Mouse (Mus musculus) A20 (cell line): ENCODE results near the gene Slc25a20.

ENCODE experiments used
- DNase-seq: peaks from one replicate; pipeline ENCODE4 v3.0.0-alpha.2; 2011; ENCODE audit warnings: low read depth, low spot score

Slc25a20 gene

DNA sequence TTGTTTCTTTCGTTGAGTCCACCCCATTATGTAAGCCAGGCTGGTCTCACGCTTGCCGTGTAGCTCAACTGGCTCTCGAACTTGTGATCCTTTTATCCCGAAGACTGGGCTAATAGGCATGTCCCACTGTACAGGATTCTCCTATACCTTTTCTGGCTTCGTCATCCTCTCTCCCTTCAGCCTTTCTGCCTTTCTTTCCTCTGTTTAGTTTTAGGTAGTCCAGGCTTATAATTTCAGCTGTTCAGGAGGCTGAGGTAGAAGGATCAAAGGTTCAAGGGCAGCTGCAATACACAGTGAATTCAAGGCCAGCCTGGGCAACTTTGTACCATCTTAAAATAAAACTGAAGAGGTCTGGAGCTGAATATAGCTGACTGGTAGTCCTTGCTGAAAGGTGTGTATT lies 25.3 kb downstream of the Slc25a20 start:
- no peak for DNase-seq

DNA sequence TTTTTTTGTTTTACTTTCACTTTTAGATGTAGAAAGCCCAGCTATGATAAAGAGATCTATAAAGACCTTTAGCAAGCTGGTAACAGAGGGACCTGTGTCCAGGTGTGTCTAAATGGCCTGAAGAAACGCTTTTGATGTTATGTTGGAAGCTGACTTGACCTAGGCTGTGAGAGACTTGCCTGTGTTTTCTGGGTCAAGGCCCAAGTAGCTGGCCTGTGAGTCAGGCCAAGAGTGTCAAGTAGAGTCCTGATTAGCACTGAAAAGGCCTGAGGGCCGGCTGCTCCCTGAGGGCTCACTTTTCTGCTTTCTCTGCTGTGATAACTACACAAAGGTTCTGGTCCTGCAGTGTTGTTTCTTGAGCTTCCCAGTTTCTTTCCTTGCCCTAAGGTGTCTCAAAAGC lies 25.8 kb downstream of the Slc25a20 start:
- no peak for DNase-seq

DNA sequence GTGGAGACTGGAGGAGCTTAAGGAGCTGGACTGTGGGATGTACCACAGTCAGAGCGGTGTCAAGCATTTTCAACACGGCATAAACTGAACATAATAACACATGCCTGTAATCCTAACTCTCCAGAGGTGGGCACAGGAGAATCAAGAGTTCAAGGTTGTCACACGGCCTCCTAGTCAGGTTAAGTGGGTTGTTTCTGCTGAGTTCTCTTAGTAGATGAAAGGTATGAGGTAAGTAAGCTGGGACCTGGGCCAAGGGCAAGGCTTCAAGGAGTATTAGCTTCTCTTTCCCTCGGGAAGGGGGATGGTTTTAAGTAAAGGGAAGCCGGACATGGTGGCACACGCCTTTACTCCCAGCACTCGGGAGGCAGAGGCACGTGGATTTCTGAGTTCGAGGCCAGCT lies 26.6 kb downstream of the Slc25a20 start:
- no peak for DNase-seq

DNA sequence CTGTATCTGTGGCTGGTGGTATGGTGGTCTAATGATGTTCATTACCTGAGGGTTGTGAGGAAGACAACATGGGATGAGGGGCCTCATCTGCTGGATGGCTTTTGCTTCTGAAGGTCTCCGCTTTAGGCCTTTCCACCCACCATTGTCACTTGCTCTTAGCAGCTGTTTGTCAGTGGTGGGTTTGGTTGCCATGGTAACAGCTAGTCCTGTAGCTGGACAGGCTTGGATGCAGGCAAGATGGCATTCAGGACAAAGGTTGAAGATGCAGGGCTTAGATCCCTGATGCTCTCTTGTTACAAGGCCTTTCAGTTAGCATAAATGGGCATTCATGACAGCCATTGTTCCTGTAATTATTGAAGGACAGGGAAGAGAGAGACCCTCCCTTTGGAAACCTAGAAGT lies 27.2 kb downstream of the Slc25a20 start, which contains the start of gene Prkar2a:
Prkar2a (plus strand) TSS at position 209 of the 400 bp plus-strand sequence.
- DNase-seq: no peak

DNA sequence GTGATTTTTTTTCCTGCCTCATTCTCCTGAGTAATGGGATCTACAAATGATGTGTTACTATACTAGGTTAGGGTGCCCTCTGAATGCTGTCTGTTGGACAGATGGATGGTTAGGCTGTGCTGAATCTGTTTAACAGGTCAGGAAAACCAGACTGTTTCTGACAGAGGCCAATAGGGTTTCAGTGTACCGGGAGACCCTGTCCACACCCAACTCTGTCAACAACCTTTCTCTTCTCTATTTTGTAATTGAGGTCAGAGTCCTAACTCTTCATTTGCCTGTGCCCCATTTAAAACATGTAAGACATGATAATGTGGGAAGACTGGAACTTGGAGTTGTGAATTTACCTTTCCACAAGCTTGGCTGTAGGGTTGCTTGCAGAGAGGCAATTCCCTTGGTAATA lies 28.1 kb downstream of the Slc25a20 start:
- no peak for DNase-seq

GRCm38 (mm10) chr9:108690914-108691313 lies 29.0 kb downstream of the Slc25a20 start:
- DNase-seq: peak; percentile 19

DNA sequence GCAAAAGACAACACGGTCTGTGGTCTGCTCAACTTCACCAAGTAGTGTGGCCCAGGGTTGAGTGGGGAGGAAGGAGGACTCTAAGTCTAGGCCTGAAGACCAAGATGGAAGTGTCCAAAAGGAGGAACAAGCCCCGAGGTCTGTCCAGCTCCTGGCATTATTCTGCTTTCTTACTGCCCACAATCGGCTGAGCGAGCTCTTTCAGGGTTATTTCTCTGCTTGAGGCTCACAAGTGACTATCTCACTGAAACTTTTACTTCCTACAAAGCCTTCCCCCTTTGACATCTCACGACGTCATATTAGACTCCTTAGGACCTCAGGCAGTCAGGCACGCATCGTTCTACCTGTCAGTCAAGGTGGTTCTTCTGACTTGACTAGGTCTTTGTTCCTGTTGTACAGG lies 29.5 kb downstream of the Slc25a20 start:
- no peak for DNase-seq

- DNase-seq: peak; percentile 91
These were observed 29.9 kb downstream of the Slc25a20 start for GRCm38 (mm10) chr9:108691846-108692225.

GRCm38 (mm10) chr9:108692226-108693041 lies 30.5 kb downstream of the Slc25a20 start:
- DNase-seq: peak; percentile 83

- DNase-seq: peak; percentile 25
These were observed 32.1 kb downstream of the Slc25a20 start for GRCm38 (mm10) chr9:108693946-108694345.

DNA sequence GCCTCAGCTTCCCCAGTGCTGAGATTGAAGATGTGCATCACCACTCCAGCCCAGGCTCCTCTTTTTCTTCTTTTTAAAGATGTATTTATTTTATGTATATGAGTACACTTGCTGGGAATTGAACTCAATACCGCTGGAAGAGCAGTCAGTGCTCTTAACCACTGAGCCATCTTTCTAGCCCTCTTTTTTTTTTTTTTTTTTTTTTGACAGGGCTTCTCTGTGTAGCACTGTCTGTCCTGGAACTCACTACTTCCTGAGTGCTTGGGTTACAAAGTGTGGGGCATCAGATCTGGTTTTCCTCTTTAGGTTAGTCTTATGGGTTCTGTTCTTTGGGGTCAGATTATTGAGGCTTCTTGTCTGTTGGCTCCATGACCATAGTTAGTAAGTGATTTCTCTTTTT lies 32.6 kb downstream of the Slc25a20 start:
- no peak for DNase-seq

- no peak for DNase-seq
These were observed 40.6 kb downstream of the Slc25a20 start for GRCm38 (mm10) chr9:108702476-108702875.

- no peak for DNase-seq
These were observed 41.7 kb downstream of the Slc25a20 start for GRCm38 (mm10) chr9:108703373-108704110.

DNA sequence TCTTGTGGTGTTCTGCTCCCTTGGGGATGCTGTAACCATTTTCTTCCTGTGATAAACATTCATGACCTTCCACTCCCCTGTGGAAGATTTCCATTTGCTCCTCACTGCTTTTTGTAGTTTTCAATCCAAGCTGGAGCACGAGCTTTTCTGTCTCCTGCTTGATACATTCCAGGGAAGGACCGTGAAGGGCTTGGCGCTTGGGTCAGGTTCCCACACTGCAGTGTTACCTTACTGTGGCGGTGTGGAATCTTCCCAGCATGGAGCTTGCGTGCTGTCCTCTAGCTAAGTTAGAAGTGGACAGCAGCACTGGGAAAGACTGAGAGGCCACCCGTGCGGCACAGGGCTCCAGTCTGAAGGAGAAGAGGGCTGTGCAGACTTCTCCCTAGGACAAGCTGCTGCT lies 42.7 kb downstream of the Slc25a20 start:
- DNase-seq: no peak

DNA sequence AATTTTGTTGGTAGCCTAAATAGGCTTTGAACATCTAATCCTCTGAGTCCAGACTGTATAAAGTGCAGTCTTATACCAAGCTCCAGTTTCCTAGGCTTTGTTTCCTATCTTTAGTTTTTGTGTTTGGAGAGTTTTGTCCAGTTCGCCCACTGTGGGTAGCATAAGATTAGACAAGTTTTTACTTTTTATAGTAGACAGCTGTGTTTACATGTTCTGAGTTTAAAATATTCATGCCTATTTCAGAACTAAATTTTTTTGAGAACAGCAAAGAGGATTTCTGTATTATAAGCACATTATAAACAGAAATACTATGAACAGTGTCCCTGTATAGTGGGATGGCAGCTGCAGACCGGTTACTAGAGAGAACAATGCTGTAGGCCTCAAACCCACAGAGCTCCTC lies 45.3 kb downstream of the Slc25a20 start:
- no peak for DNase-seq

GRCm38 (mm10) chr9:108708833-108709232 lies 46.9 kb downstream of the Slc25a20 start:
- DNase-seq: no peak

DNA sequence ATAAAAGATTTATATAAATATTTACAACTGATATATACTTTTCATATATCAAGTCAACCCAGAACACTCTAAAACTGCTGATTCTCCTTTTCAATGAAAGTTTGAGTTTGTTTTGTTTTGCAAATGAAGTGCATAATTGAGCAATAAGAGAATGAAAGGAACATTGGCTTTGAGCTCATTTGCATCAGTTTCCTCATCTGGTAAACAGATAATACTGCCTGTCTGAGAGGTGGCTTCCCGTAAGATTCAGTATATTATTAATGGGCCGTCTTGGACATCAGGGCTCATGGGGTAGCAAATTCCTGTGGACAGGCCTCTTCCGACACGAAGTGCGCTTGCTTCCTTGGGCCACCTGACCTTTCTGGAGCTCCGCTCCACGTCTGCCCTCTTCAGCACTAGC lies 48.9 kb downstream of the Slc25a20 start:
- DNase-seq: no peak

DNA sequence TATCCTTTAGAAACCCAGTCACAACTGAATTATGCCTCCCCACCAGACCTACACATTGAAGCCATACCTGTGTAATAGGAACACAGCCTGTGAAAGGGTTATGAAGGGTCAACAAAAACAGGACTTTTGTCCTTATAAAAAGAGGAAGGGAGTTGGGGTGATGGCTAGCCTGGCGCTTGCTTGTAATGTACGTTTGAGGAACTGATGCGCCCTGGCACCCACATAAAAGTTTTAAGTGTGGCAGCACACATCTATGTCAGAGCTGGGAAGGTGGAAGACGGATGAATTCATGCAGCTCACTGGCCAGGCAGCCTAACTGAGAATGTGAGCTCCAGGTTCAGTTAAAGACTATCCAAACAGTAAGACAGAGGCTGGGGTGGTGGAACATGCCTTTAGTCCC lies 54.3 kb downstream of the Slc25a20 start:
- DNase-seq: no peak

- no peak for DNase-seq
These were observed 61.9 kb downstream of the Slc25a20 start for GRCm38 (mm10) chr9:108723751-108724150.

GRCm38 (mm10) chr9:108726116-108726515 lies 64.2 kb downstream of the Slc25a20 start:
- no peak for DNase-seq

GRCm38 (mm10) chr9:108729050-108729449 lies 67.2 kb downstream of the Slc25a20 start:
- no peak for DNase-seq

GRCm38 (mm10) chr9:108732462-108732861 lies 70.6 kb downstream of the Slc25a20 start:
- peak; percentile 17 for DNase-seq
